Comparison of ENCODE assay signal across 9 mouse cellular contexts in the genomic region with DNA sequence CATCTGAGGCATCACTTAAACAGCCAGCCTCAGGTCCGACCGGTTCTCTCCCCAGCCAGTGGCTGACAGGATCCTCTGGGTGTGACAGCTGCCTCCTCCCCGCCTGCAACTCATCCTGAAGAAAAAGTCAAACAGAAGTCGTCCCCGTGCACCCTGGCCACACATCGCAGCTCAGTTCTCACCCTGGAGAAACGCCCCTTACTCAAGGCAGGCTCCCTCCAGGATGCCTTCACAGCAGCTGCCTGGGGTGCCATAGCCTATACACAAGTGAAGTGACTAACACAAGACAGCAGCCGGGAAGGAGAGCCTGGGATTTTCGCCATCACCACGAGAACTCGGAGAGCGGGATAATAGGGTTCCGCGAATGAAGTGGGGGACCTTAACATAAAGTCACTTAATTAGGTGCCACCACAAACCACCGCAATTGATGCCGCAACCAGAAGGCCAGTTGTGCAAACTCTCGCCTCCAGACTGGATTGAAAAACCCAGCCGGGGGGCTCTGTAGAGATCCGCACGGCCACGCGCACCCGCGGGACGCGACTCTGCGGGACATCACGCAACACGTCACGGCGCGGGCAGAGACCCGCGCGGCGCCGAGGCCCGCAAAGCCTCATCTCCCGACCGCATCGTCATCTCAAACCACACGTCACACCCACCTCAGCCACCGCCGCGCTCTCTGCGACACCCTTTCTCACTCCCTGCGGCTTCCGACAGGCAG. TPM values are rescaled to one million over a fixed set of nuclear protein-coding genes. Genes with fewer than 3 reads are reported as not detected.
A peak's percentile ranks its signal among the peaks of the same experiment; 100 is the strongest.
DNase-seq lines count a peak whose midpoint lies in the region; ATAC-seq lines count a peak whose summit lies in the region.
"Had no signal": no experiment of that assay in that cellular context is flagged by ENCODE, and none has a peak within 500 bp of the region (broad histone marks: within the 10 kb centered on the region; RNA-seq: fewer than 3 reads in every experiment).

No protein-coding gene starts in this region.

- H3K27ac ChIP-seq in embryonic facial prominence, embryonic 15.5 days (replicated peaks), result peak overlapping the region; percentile 87
- H3K27ac ChIP-seq in hindbrain, embryonic 16.5 days (ENCODE audit: low read depth, low read length), result peak overlapping the region; percentile 92

- peaks cover 12% of the 10 kb centered on the region for H3K36me3 ChIP-seq in embryonic facial prominence, embryonic 15.5 days
- peaks cover 12% of the 10 kb centered on the region for H3K36me3 ChIP-seq in hindbrain, embryonic 16.5 days (ENCODE audit: control insufficient read depth, insufficient read depth, low read length)
- peaks cover 24% of the 10 kb centered on the region for H3K36me3 ChIP-seq in megakaryocyte, embryonic 14.5 days (replicated peaks; ENCODE audit: low read length)

- peaks cover 11% of the 10 kb centered on the region for H3K4me1 ChIP-seq in embryonic facial prominence, embryonic 15.5 days
- H3K4me1 ChIP-seq in hindbrain, embryonic 16.5 days (ENCODE audit: control insufficient read depth, insufficient read depth, low read depth, low read length), result peaks cover 10% of the 10 kb centered on the region
- H3K4me1 ChIP-seq in megakaryocyte, embryonic 14.5 days, result peaks cover 32% of the 10 kb centered on the region

- no peaks in the 10 kb centered on the region for H3K9me3 ChIP-seq in embryonic facial prominence, embryonic 15.5 days (replicated peaks)
- H3K9me3 ChIP-seq in hindbrain, embryonic 16.5 days (ENCODE audit: control insufficient read depth, low read length), result no peaks in the 10 kb centered on the region
- no peaks in the 10 kb centered on the region for H3K9me3 ChIP-seq in megakaryocyte, embryonic 14.5 days

- peak overlapping the region; percentile 87 for H3K4me3 ChIP-seq in embryonic facial prominence, embryonic 15.5 days (replicated peaks)
- peak overlapping the region; percentile 85 for H3K4me3 ChIP-seq in hindbrain, embryonic 16.5 days (ENCODE audit: low read length)
- peak overlapping the region; percentile 100 for H3K4me3 ChIP-seq in megakaryocyte, embryonic 14.5 days (replicated peaks)

- peak; percentile 21 for DNase-seq in embryo, embryonic 10 days (ENCODE audit: low spot score)
- DNase-seq in embryo, embryonic 11 days, result no peak
- DNase-seq in spleen, postnatal 10 days (ENCODE audit: low spot score in 2 of 2), result peak; percentile 31 to 75
- DNase-seq in spleen, adult 12 weeks (ENCODE audit: low spot score), result no peak
- DNase-seq in thymus, postnatal 25 days, result peak; percentile 25

- no peaks in the 10 kb centered on the region for H3K27me3 ChIP-seq in embryonic facial prominence, embryonic 15.5 days
- no peaks in the 10 kb centered on the region for H3K27me3 ChIP-seq in hindbrain, embryonic 16.5 days (replicated peaks; ENCODE audit: control insufficient read depth, insufficient read depth, low read length)
- H3K27me3 ChIP-seq in megakaryocyte, embryonic 14.5 days (replicated peaks), result peaks cover 7% of the 10 kb centered on the region

- peak overlapping the region; percentile 90 for H3K4me2 ChIP-seq in embryonic facial prominence, embryonic 15.5 days (replicated peaks)
- peak overlapping the region; percentile 96 for H3K4me2 ChIP-seq in hindbrain, embryonic 16.5 days (ENCODE audit: low read length)

- under 1% methylated on average over 48 of the region's 48 CpGs for WGBS in embryonic facial prominence, embryonic 15.5 days
- under 1% methylated on average over 44 of the region's 48 CpGs for WGBS in hindbrain, embryonic 16.5 days

- H3K9ac ChIP-seq in embryonic facial prominence, embryonic 15.5 days, result peak overlapping the region; percentile 94
- peak overlapping the region; percentile 92 for H3K9ac ChIP-seq in hindbrain, embryonic 16.5 days (ENCODE audit: low read depth, low read length)

- ATAC-seq in embryonic facial prominence, embryonic 15.5 days (ENCODE audit: insufficient number of reproducible peaks, low FRiP score, low TSS enrichment, low read depth), result peak; percentile 55
- peak; percentile 85 for ATAC-seq in hindbrain, embryonic 16.5 days

RNA-seq across cellular contexts. Expression of gene Rbsn, which starts 0.5 kb away (rescaled TPM):
- 25.2 and 25.6 TPM in 2 replicates for polyA plus RNA-seq in embryonic facial prominence, embryonic 15.5 days (2015; fragmentation: Nextera tagmentation; extraction: Ambion mirVana)
- 28.6 and 34.3 TPM in 2 replicates for polyA plus RNA-seq in hindbrain, embryonic 16.5 days (2015; fragmentation: Nextera tagmentation; extraction: Ambion mirVana)
- 1.3 and 2.2 TPM in 2 replicates for polyA plus RNA-seq in megakaryocyte, embryonic 14.5 days (2012; ENCODE audit: insufficient read depth, low replicate concordance)

RNA-seq across cellular contexts. Expression of gene Trh, which starts 30.2 kb away (rescaled TPM):
- polyA plus RNA-seq in embryonic facial prominence, embryonic 15.5 days (2015; fragmentation: Nextera tagmentation; extraction: Ambion mirVana), result 0.20 and 0.27 TPM in 2 replicates
- 3.4 and 3.9 TPM in 2 replicates for polyA plus RNA-seq in hindbrain, embryonic 16.5 days (2015; fragmentation: Nextera tagmentation; extraction: Ambion mirVana)
- not detected in 2 replicates for polyA plus RNA-seq in megakaryocyte, embryonic 14.5 days (2012; ENCODE audit: insufficient read depth, low replicate concordance)
- polyA plus RNA-seq: large intestine, adult 2 months had no signal

RNA-seq across cellular contexts. Expression of gene Mrps25, which starts 30.4 kb away (rescaled TPM):
- 82.5 and 82.9 TPM in 2 replicates for polyA plus RNA-seq in embryonic facial prominence, embryonic 15.5 days (2015; fragmentation: Nextera tagmentation; extraction: Ambion mirVana)
- polyA plus RNA-seq in hindbrain, embryonic 16.5 days (2015; fragmentation: Nextera tagmentation; extraction: Ambion mirVana), result 76.4 and 81.7 TPM in 2 replicates
- polyA plus RNA-seq in megakaryocyte, embryonic 14.5 days (2012; ENCODE audit: insufficient read depth, low replicate concordance), result 17.4 TPM in 1 of 2 replicates, not detected in the other

Comparison
In these comparisons a context has a peak if more than half of its experiments do, and no peak if none do; other contexts are left out.
1. DNase-seq: peak in embryo, embryonic 10 days (single experiment), spleen, postnatal 10 days (2 of 2) and thymus, postnatal 25 days (single experiment); none in embryo, embryonic 11 days (single experiment) and spleen, adult 12 weeks (single experiment).
2. Peak in every context shown above with its lines, with median percentiles within 50 percentile points of each other: H3K4me3 ChIP-seq.